8 mouse cellular contexts compared by ENCODE assay signal in genomic region chr9:57655749-57656148, GRCm38 (mm10). TPM values are rescaled to one million over a fixed set of nuclear protein-coding genes. Genes with fewer than 3 reads are reported as not detected.
A peak's percentile ranks its signal among the peaks of the same experiment; 100 is the strongest.
DNase-seq lines count a peak whose midpoint lies in the region; ATAC-seq lines count a peak whose summit lies in the region.

No protein-coding gene starts in this region.

- H3K36me3 ChIP-seq in intestine, embryonic 14.5 days (ENCODE audit: control insufficient read depth, insufficient read depth, low read length) = no peaks in the 10 kb centered on the region

- DNase-seq in adrenal gland, adult 18-20 months (ENCODE audit: low spot score in 2 of 2) = peak; percentile 96 to 98
- DNase-seq in embryo, embryonic 11 days = peak; percentile 96
- DNase-seq in gastrocnemius, postnatal 25 days = peak; percentile 84
- DNase-seq in intestine, embryonic 14.5 days (ENCODE audit: low spot score) = peak; percentile 99
- peak; percentile 93 to 96 for DNase-seq in left cerebral cortex, postnatal 14 days (ENCODE audit: low spot score in 2 of 2)
- peak; percentile 95 for DNase-seq in mesoderm, embryonic 11.5 days (ENCODE audit: low read depth, low spot score)
- DNase-seq in right cerebral cortex, postnatal 25 days = peak; percentile 85
- peak; percentile 90 to 94 for DNase-seq in urinary bladder, postnatal 36 days (ENCODE audit: low spot score in 2 of 2)

- peaks cover 4% of the 10 kb centered on the region; the same call in 1 of the 2 replicates for H3K4me1 ChIP-seq in intestine, embryonic 14.5 days (replicated peaks; ENCODE audit: control insufficient read depth, insufficient read depth, low read length)

- peak; percentile 77 for ATAC-seq in intestine, embryonic 14.5 days (replicated peaks; ENCODE audit: low FRiP score, low TSS enrichment, low read depth)

- no peaks in the 10 kb centered on the region for H3K27me3 ChIP-seq in intestine, embryonic 14.5 days (replicated peaks; ENCODE audit: control insufficient read depth, insufficient read depth, low read length)

- no peak overlapping the region for H3K27ac ChIP-seq in intestine, embryonic 14.5 days (ENCODE audit: low read depth)

- H3K4me3 ChIP-seq in intestine, embryonic 14.5 days (ENCODE audit: low read depth, low read length) = no peak overlapping the region; the same call in 1 of the 2 replicates

- WGBS in intestine, embryonic 14.5 days = 2% methylated on average over 11 of the region's 11 CpGs

- H3K9ac ChIP-seq in intestine, embryonic 14.5 days (ENCODE audit: low read length) = no peak overlapping the region

- intact Hi-C loops in left cerebral cortex, postnatal 14 days (cut with DNase I) = loop anchor here (1.0 to 10.0 kb wide), 3 partner anchors 26 to 339 kb away; no protein-coding TSS in a partner anchor

- H3K4me2 ChIP-seq in intestine, embryonic 14.5 days (ENCODE audit: low read length) = peak overlapping the region; percentile 43

- H3K9me3 ChIP-seq in intestine, embryonic 14.5 days (ENCODE audit: control insufficient read depth, low read length) = no peaks in the 10 kb centered on the region

RNA-seq across cellular contexts. Expression of gene Csk, which starts 2.3 kb away (rescaled TPM):
- total RNA-seq in adrenal gland, adult 18-20 months (2021) = 10 to 100 TPM; 62.2 to 89.1 TPM
- total RNA-seq in gastrocnemius, postnatal 25 days (2021) = 10 to 100 TPM in 1 of 2 experiments, 1 to 10 TPM in 1; 8.4 to 13.0 TPM
- polyA plus RNA-seq in intestine, embryonic 14.5 days (2014; fragmentation: Nextera tagmentation; extraction: Ambion mirVana) = 28.0 and 31.4 TPM in 2 replicates
- total RNA-seq in left cerebral cortex, postnatal 14 days (2021) = 10 to 100 TPM; 46.8 to 47.1 TPM

RNA-seq across cellular contexts. Expression of gene Cyp1a2, which starts 27.8 kb away (rescaled TPM):
- total RNA-seq in adrenal gland, adult 18-20 months (2021) = under 1 TPM in 1 of 2 experiments, not detected in 1; 0.20 TPM
- total RNA-seq in gastrocnemius, postnatal 25 days (2021) = not detected
- not detected in 2 replicates for polyA plus RNA-seq in intestine, embryonic 14.5 days (2014; fragmentation: Nextera tagmentation; extraction: Ambion mirVana)
- total RNA-seq in left cerebral cortex, postnatal 14 days (2021) = not detected

RNA-seq across cellular contexts. Expression of gene Cyp1a1, which starts 32.0 kb away (rescaled TPM):
- total RNA-seq in adrenal gland, adult 18-20 months (2021) = 1 to 10 TPM in 1 of 2 experiments, under 1 TPM in 1; 0.17 to 1.0 TPM
- total RNA-seq in gastrocnemius, postnatal 25 days (2021) = under 1 TPM; 0.21 to 0.31 TPM
- polyA plus RNA-seq in intestine, embryonic 14.5 days (2014; fragmentation: Nextera tagmentation; extraction: Ambion mirVana) = not detected in 2 replicates
- under 1 TPM; 0.13 to 0.22 TPM for total RNA-seq in left cerebral cortex, postnatal 14 days (2021)

RNA-seq across cellular contexts. Expression of gene Lman1l, which starts 35.2 kb away (rescaled TPM):
- total RNA-seq in adrenal gland, adult 18-20 months (2021) = not detected
- not detected for total RNA-seq in gastrocnemius, postnatal 25 days (2021)
- not detected in 2 replicates for polyA plus RNA-seq in intestine, embryonic 14.5 days (2014; fragmentation: Nextera tagmentation; extraction: Ambion mirVana)
- total RNA-seq in left cerebral cortex, postnatal 14 days (2021) = not detected

RNA-seq across cellular contexts. Expression of gene Cplx3, which starts 49.7 kb away (rescaled TPM):
- total RNA-seq in adrenal gland, adult 18-20 months (2021) = not detected
- not detected for total RNA-seq in gastrocnemius, postnatal 25 days (2021)
- not detected in 2 replicates for polyA plus RNA-seq in intestine, embryonic 14.5 days (2014; fragmentation: Nextera tagmentation; extraction: Ambion mirVana)
- total RNA-seq in left cerebral cortex, postnatal 14 days (2021) = 10 to 100 TPM; 16.3 to 24.4 TPM
